ENCODE assay signal across 23 mouse cellular contexts in the genomic region with DNA sequence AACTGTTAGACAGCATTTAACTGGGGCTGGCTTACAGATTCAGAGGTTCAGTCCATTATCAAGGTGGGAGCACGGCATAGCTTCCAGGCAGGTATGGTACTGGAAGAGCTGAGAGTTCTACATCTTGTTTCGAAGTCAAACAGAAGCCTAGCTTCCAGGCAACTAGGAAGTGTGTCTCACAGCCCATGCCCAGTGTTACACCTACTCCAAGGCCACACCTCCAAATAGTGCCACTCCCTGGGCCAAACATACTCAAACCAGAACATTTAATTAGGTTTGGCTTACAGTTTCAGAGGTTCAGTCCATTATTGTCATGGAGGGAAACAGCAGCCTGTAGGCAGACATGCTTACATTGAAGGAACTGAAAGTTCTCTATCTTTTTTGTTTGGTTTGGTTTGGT. TPM values are rescaled to one million over a fixed set of nuclear protein-coding genes. Genes with fewer than 3 reads are reported as not detected.
"Had no signal": no experiment of that assay in that cellular context is flagged by ENCODE, and none has a peak within 500 bp of the region (broad histone marks: within the 10 kb centered on the region; RNA-seq: fewer than 3 reads in every experiment).

No protein-coding gene starts in this region.

- H3K9ac ChIP-seq: limb, embryonic 15.5 days; lung, embryonic 15.5 days; neural tube, embryonic 13.5 days had no signal

- DNase-seq: kidney, adult 11 months; kidney, adult 9 months; kidney, postnatal 36 days; layer of hippocampus, adult 9-11 months; layer of hippocampus, postnatal 36 days; midbrain, embryonic 14.5 days; retina, postnatal 1 day; right cerebral cortex, postnatal 4 days; spleen, adult 18-20 months; thymus, adult 18-20 months; thymus, postnatal 14 days had no signal

- H3K27ac ChIP-seq: kidney, postnatal 0 days; limb, embryonic 15.5 days; lung, embryonic 15.5 days; neural tube, embryonic 13.5 days had no signal

- ATAC-seq: inflammation-experienced regulatory T-cells, adult 6 months had no signal

- H3K27me3 ChIP-seq: limb, embryonic 15.5 days; lung, embryonic 15.5 days; neural tube, embryonic 13.5 days had no signal

- H3K4me3 ChIP-seq: limb, embryonic 15.5 days; lung, embryonic 15.5 days; neural tube, embryonic 13.5 days had no signal

- H3K9me3 ChIP-seq: limb, embryonic 15.5 days; lung, embryonic 15.5 days; neural tube, embryonic 13.5 days had no signal

- H3K4me2 ChIP-seq: limb, embryonic 15.5 days; lung, embryonic 15.5 days; neural tube, embryonic 13.5 days had no signal

RNA-seq across cellular contexts. Expression of a gene that starts 50.0 kb away (rescaled TPM):
- total RNA-seq: layer of hippocampus, adult 18-20 months; layer of hippocampus, postnatal 36 days; left cerebral cortex, adult 8-10 months; left cerebral cortex, postnatal 25 days; megakaryocyte progenitor cell, adult 5-6 weeks; monocyte, adult 5-6 weeks had no signal
- polyA plus RNA-seq: inflammation-experienced regulatory T-cells, adult 6 months; kidney, postnatal 0 days; limb, embryonic 11.5 days; limb, embryonic 15.5 days; lung, embryonic 15.5 days; midbrain, embryonic 14.5 days; neural tube, embryonic 13.5 days; stomach, embryonic 14.5 days had no signal
